Mouse (Mus musculus): ENCODE measurements around the gene Hba-x. TPM values are rescaled to one million over a fixed set of nuclear protein-coding genes. Genes with fewer than 3 reads are reported as not detected.

The Hba-x gene
- polyA plus RNA-seq (2012; rRNA removed) = 3.7 and 4.5 TPM in 2 replicates

GRCm38 (mm10) chr11:32276347-32276746 is at the start of gene Hba-x:
Gene Hba-x (plus strand): TSS chr11:32276400.

DNA sequence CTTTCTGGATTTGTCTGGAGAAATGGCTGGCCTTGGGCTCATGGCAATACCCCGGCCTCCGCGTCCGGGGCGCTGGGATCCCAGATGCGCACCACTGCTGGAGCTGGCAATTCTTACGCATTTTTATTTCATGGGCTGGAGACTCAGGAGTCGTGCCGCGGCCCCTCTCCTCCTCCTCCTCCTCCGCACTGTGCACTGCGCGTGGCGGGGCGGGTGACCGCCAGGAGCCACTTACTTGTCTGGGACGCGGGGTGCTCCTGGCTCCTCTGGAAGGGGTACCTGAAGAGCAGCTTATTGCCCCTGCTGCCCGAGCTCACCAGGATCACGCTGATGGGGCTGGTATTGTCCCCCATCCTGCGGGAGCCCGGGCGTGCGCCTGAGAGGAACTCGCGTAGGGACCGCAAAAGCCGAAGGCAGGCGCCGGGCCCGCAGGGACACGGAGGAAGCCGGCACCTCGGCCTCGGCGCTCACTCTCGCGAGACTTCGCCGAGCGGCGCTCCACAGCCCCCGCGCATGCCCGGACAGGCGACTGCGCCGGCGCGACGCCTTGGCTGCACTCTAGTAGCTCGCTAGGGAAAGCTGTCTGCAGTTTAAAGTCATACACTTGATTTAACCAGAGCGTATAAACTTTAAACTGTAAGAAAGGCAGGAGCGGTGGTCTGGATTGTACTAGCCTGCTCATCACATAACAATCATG is 8.9 kb upstream of the Hba-x start, which contains the start of gene Nprl3:
TSS of gene Nprl3 (minus strand) at position 520 of the 697 bp plus-strand sequence.

DNA sequence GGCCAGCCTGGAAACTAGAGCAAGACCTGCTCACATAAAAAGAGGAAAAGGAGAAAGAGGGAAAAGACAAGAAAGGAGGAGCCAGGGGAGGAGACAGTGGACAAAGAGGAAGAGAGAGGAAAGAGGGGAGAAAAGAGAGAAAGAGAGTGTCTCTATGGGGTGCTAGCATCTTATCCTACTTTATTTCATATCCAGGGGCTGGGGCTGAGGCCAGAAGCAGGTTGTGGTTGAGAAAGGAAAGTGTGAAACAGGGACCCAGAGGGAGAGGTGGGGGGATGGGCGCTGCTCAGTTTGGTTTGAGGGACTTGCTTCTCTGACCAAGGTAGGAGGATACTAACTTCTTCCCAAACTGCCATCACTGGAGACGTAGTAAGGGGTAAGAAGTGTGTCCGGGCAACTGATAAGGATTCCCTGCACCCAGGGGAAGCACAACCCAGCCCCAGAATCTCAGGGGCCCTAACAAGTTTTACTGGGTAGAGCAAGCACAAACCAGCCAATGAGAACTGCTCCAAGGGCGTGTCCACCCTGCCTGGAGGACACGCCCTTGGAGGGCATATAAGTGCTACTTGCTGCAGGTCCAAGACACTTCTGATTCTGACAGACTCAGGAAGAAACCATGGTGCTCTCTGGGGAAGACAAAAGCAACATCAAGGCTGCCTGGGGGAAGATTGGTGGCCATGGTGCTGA is 7.0 kb downstream of the Hba-x start, which contains the start of gene Hba-a1:
TSS of gene Hba-a1 (plus strand) at position 421 of the 687 bp plus-strand sequence.

DNA sequence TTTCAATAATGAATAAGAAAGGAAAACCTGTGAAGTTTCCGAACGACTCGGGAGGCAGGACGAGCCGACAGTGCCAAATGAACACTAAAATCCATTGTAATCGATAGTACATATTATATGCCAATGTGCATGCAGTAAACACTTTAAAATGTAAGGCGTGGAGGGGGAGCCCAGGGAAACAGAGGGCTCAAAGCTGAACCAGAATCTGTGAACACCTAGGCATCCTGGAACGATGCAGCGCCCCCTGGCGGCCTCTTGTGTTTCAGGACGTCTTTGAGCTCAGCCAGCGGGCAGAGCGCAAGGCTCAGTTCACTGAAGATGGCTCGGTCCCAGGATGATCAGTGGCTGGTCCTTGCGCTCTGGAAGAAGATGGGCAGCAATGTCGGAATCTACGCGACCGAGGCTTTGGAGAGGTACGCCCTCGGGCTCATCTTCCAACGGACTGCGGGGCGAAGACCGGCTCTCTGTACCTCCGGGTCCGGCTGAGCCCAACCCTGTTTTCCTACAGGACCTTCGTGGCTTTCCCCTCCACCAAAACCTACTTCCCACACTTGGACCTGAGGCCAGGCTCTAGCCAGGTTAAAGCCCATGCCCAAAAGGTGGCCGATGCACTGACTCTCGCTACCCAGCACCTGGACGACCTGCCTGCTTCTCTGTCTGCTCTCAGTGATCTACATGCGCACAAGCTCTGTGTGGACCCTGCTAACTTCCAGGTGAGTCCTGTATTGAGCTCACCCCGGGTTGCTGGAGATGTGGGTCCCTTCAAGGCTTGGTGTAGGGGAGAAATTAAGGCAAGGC is 10.7 kb downstream of the Hba-x start, which contains the start of gene Hbq1b:
TSS of gene Hbq1b (plus strand) at position 271 of the 798 bp plus-strand sequence.

DNA sequence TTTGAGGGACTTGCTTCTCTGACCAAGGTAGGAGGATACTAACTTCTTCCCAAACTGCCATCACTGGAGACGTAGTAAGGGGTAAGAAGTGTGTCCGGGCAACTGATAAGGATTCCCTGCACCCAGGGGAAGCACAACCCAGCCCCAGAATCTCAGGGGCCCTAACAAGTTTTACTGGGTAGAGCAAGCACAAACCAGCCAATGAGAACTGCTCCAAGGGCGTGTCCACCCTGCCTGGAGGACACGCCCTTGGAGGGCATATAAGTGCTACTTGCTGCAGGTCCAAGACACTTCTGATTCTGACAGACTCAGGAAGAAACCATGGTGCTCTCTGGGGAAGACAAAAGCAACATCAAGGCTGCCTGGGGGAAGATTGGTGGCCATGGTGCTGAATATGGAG is 20.0 kb downstream of the Hba-x start, which contains the start of gene Hba-a2:
TSS of gene Hba-a2 (plus strand) at position 287 of the 400 bp plus-strand sequence.

DNA sequence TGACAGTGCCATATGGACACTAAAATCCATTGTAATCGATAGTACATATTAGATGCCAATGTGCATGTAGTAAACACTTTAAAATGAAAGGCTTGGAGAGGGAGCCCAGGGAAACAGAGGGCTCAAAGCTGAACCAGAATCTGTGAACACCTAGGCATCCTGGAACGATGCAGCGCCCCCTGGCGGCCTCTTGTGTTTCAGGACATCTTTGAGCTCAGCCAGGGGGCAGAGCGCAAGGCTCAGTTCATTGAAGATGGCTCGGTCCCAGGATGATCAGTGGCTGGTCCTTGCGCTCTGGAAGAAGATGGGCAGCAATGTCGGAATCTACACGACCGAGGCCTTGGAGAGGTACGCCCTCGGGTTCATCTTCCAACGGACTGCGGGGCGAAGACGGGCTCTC is 23.7 kb downstream of the Hba-x start, which contains the start of gene Hbq1a:
TSS of gene Hbq1a (plus strand) at position 205 of the 400 bp plus-strand sequence.

Other genes with a start within 250 kb of the Hba-x start
- gene Il9r, start 76.1 kb upstream of the Hba-x start, polyA plus RNA-seq (2012; rRNA removed) = 0.03 and 0.11 TPM in 2 replicates
- gene Snrnp25, start 71.0 kb upstream of the Hba-x start, polyA plus RNA-seq (2012; rRNA removed) = 32.9 and 34.4 TPM in 2 replicates
- gene Rhbdf1, start 54.1 kb upstream of the Hba-x start, polyA plus RNA-seq (2012; rRNA removed) = 7.2 TPM in 2 replicates
- gene Mpg, start 49.9 kb upstream of the Hba-x start, polyA plus RNA-seq (2012; rRNA removed) = 7.9 and 8.0 TPM in 2 replicates
- 26.5 and 30.6 TPM in 2 replicates for gene Nprl3, start 8.7 kb upstream of the Hba-x start, polyA plus RNA-seq (2012; rRNA removed)
- 29,511 and 32,224 TPM in 2 replicates for gene Hba-a1, start 7.1 kb downstream of the Hba-x start, polyA plus RNA-seq (2012; rRNA removed)
- gene Hbq1b, start 10.6 kb downstream of the Hba-x start, polyA plus RNA-seq (2012; rRNA removed) = 87.2 and 94.5 TPM in 2 replicates
- gene Hba-a2, start 20.1 kb downstream of the Hba-x start, polyA plus RNA-seq (2012; rRNA removed) = 100,647 and 102,463 TPM in 2 replicates
- gene Hbq1a, start 23.7 kb downstream of the Hba-x start, polyA plus RNA-seq (2012; rRNA removed) = 3.0 and 3.7 TPM in 2 replicates
- 0.78 and 1.0 TPM in 2 replicates for gene Sh3pxd2b, start 71.4 kb downstream of the Hba-x start, polyA plus RNA-seq (2012; rRNA removed)
- 3.6 and 3.9 TPM in 2 replicates for gene Ubtd2, start 179.0 kb downstream of the Hba-x start, polyA plus RNA-seq (2012; rRNA removed)

Data from liver, embryonic 18 days (tissue).